Mouse (Mus musculus) embryonic facial prominence, embryonic 13.5 days (tissue): Measurements from ENCODE around the gene Tnip2. TPM values are rescaled to one million over a fixed set of nuclear protein-coding genes. Genes with fewer than 3 reads are reported as not detected.

ENCODE experiments used
- ATAC-seq: fragments of 200-750 bp; cut with Nextera tagmentation; 2 replicates; pipeline ENCODE4 v1.8.0; 2017; ENCODE audit warnings: low read depth; ENCODE audit not compliant: insufficient number of reproducible peaks, insufficient read depth, low FRiP score, low TSS enrichment
- H3K27ac ChIP-seq: fragments of 300-500 bp; sonication (generic); 2 replicates; pipeline ENCODE4 v1.5.1; 2015; ENCODE audit warnings: moderate library complexity, mild to moderate bottlenecking, inconsistent platforms
- H3K27me3 ChIP-seq: fragments of 300-500 bp; sonication (generic); 2 replicates; pipeline ENCODE4 v1.6.1; 2015; ENCODE audit warnings: mild to moderate bottlenecking, inconsistent platforms
- H3K36me3 ChIP-seq: fragments of 300-500 bp; sonication (generic); 2 replicates; pipeline ENCODE4 v1.6.1; 2015; ENCODE audit warnings: mild to moderate bottlenecking, inconsistent platforms
- H3K4me1 ChIP-seq: fragments of 300-500 bp; sonication (generic); 2 replicates; pipeline ENCODE4 v1.6.1; 2015; ENCODE audit warnings: inconsistent platforms
- H3K4me2 ChIP-seq: fragments of 300-500 bp; sonication (generic); 2 replicates; pipeline ENCODE4 v1.6.1; 2015; ENCODE audit warnings: moderate library complexity, mild to moderate bottlenecking, inconsistent platforms
- H3K4me3 ChIP-seq: fragments of 300-500 bp; sonication (generic); 2 replicates; pipeline ENCODE4 v1.5.1; 2015; ENCODE audit warnings: mild to moderate bottlenecking, inconsistent platforms
- H3K9ac ChIP-seq: fragments of 300-500 bp; sonication (generic); 2 replicates; pipeline ENCODE4 v1.6.1; 2015; ENCODE audit warnings: mild to moderate bottlenecking, inconsistent platforms
- H3K9me3 ChIP-seq: fragments of 300-500 bp; sonication (generic); 2 replicates; pipeline ENCODE4 v1.6.1; 2016; ENCODE audit warnings: inconsistent platforms
- WGBS: fragments of 180-500 bp; shearing (Covaris S2); methylation state at CpG from one replicate; pipeline ENCODE4 v1.1.7; 2015; ENCODE audit warnings: mixed read lengths; 5-methylcytosine and 5-hydroxymethylcytosine counted together
- polyA plus RNA-seq: library from polyadenylated mRNA; unstranded; fragments of >200 nt; fragmentation: Nextera tagmentation; extraction: Ambion mirVana; gene quantifications from 2 replicates; pipeline ENCODE4 v1.2.1, GENCODE M21; 2015

The Tnip2 gene
- polyA plus RNA-seq, 1 experiment from 2014 or later: 25.2 TPM

DNA sequence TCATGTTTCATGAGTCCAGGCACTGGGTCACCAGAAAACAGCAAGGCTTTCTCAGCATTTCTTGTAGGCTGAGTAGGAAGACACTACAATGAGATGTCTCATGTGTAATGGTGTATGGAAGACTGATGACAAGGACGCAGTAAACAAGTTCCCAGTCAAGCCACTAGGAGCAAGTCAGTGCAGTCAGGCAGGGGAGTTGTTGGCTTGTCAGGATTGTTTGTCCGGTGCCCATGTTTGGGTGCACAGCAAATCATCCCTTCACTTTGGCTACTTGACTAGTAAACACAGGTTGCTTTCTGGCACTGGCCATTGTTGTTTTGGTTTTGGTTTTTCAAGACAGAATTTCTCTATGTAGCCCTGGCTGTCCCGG, 24.4 kb downstream of the Tnip2 start:
- no peak for ATAC-seq
- H3K9me3 ChIP-seq: no peaks in the 10 kb centered on the region
- WGBS: 88% methylated on average over 3 of the region's 3 CpGs
- H3K4me1 ChIP-seq: peaks cover 4% of the 10 kb centered on the region; the same call in 1 of the 2 replicates
- H3K4me3 ChIP-seq: no peak overlapping the region
- H3K27me3 ChIP-seq: no peaks in the 10 kb centered on the region
- H3K9ac ChIP-seq: no peak overlapping the region
- no peak overlapping the region for H3K4me2 ChIP-seq
- H3K27ac ChIP-seq: no peak overlapping the region; the same call in 1 of the 2 replicates
- H3K36me3 ChIP-seq: peaks cover 31% of the 10 kb centered on the region

DNA sequence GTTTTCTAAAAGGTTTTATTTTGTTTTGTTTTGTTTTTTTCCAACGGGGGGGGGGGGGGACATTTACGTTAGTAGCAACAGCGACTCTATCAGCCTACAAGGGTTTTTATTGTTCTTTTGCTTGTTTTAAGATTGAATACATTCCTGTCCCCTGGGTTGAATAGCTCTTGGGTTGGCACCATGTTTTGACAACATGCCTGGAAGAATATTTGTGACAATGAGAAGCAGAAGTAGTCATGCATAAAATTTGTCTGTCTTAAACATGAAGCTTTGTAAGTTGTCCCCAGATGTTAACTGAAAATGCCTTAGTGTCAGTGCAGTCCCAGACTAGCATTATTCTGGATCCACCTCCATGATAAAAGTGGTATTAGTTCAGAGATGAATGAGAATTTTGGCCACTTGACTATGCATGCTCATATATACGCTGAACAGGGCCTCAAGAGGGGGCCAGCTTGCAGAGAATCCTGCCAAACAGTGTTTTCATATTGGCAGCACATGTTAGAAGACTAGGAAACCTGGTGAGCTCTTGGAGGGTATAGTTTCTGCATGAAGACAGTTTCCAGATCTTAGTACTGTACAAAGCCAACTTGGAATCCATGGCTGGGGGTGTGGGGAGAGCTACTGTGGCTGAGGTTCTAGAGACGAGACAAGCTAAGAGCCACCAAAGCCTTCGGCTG, 24.9 kb downstream of the Tnip2 start:
- peaks cover 4% of the 10 kb centered on the region; the same call in 1 of the 2 replicates for H3K4me1 ChIP-seq
- no peak for ATAC-seq
- no peak overlapping the region; the same call in 1 of the 2 replicates for H3K27ac ChIP-seq
- H3K9me3 ChIP-seq: no peaks in the 10 kb centered on the region
- H3K4me3 ChIP-seq: no peak overlapping the region
- no peaks in the 10 kb centered on the region for H3K27me3 ChIP-seq
- peaks cover 36% of the 10 kb centered on the region for H3K36me3 ChIP-seq
- WGBS: 59% methylated on average over 6 of the region's 6 CpGs
- H3K4me2 ChIP-seq: no peak overlapping the region
- H3K9ac ChIP-seq: no peak overlapping the region

GRCm38 (mm10) chr5:34487320-34488090, 26.3 kb downstream of the Tnip2 start:
- H3K4me1 ChIP-seq: peaks cover 4% of the 10 kb centered on the region; the same call in 1 of the 2 replicates
- H3K4me3 ChIP-seq: no peak overlapping the region
- no peaks in the 10 kb centered on the region for H3K9me3 ChIP-seq
- H3K4me2 ChIP-seq: no peak overlapping the region
- no peak overlapping the region for H3K9ac ChIP-seq
- no peak for ATAC-seq
- peaks cover 50% of the 10 kb centered on the region for H3K36me3 ChIP-seq
- H3K27ac ChIP-seq: no peak overlapping the region
- no peaks in the 10 kb centered on the region for H3K27me3 ChIP-seq
- WGBS: 80% methylated on average over 6 of the region's 6 CpGs

DNA sequence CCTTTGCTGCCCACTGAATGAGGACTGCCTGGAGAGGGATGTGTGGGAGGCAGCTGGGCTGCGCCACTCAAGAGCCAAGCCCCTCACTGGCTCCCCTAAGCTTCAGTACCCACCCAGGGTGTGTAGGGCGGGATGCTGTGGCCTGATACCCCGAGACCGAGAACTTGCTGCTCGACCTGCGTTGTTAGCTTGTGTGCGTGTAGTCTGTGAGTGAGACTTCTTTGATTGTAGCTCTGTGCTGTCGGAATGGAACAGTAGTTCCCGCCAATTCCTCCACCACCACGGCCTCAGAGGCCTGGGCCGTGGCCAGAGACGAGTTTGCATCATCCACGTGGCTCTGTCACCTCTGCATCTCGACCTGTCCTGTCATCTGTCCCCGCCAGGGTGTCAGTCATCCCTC, 28.1 kb downstream of the Tnip2 start:
- no peak overlapping the region for H3K9ac ChIP-seq
- no peak for ATAC-seq
- no peak overlapping the region for H3K4me3 ChIP-seq
- H3K36me3 ChIP-seq: peaks cover 66% of the 10 kb centered on the region
- no peaks in the 10 kb centered on the region for H3K27me3 ChIP-seq
- no peak overlapping the region for H3K27ac ChIP-seq
- no peak overlapping the region for H3K4me2 ChIP-seq
- 96% methylated on average over 15 of the region's 15 CpGs for WGBS
- no peaks in the 10 kb centered on the region for H3K9me3 ChIP-seq
- peaks cover 4% of the 10 kb centered on the region; the same call in 1 of the 2 replicates for H3K4me1 ChIP-seq

DNA sequence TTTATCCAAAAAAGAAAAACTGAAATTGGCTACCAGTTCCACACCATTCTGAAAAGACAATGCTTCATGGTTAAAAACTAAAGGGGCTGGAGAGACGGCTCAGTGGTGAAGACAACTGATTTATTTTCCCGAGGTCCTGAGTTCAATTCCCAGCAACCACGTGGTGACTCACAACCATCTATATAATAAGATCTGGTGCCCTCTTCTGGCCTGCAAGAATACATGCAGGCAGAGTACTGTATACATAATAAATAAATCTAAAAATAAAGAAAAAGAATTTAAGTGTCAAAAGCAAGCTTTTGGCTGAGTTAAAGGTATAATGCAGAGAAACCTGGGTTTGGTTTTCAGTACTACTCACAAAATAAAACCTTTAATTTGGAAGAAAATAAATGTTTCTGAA, 32.9 kb downstream of the Tnip2 start:
- 80% methylated on average over 3 of the region's 3 CpGs for WGBS
- Histone ChIP-seq H3K9me3 (no peaks in the 10 kb centered on the region), H3K27me3 (no peaks in the 10 kb centered on the region), H3K4me2 (no peak overlapping the region), H3K27ac (no peak overlapping the region), H3K4me1 (no peaks in the 10 kb centered on the region), H3K4me3 (no peak overlapping the region), H3K9ac (no peak overlapping the region), H3K36me3 (peaks cover 94% of the 10 kb centered on the region)
- ATAC-seq: no peak

- Histone ChIP-seq H3K4me2 (no peak overlapping the region), H3K9ac (no peak overlapping the region), H3K4me1 (no peaks in the 10 kb centered on the region), H3K4me3 (no peak overlapping the region), H3K27ac (no peak overlapping the region), H3K36me3 (peaks cover 67% of the 10 kb centered on the region), H3K9me3 (no peaks in the 10 kb centered on the region), H3K27me3 (no peaks in the 10 kb centered on the region)
- ATAC-seq: no peak
- WGBS: 98% methylated on average over 2 of the region's 2 CpGs
Measured at GRCm38 (mm10) chr5:34468039-34468775, 45.6 kb downstream of the Tnip2 start.

DNA sequence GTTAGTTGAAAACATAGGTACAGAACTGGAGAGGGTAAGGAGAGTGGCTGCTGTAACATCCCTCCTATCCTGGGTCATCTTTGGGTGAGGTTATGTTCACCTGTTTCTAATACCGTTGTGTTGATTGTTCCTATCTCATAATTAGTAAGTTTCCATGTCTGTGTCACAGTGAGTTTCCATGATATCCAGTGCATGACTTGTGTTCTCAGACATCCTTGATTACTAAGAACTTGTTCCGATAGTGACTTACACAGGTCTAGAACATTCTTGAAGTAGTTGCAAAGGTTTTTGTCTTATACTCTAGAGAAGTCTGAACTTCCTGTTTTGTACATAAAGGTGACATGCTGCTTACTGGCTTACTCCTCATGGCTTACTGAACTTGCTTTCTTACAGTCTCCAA, 47.1 kb downstream of the Tnip2 start:
- Histone ChIP-seq H3K9ac (no peak overlapping the region), H3K36me3 (peaks cover 77% of the 10 kb centered on the region), H3K9me3 (no peaks in the 10 kb centered on the region), H3K4me3 (no peak overlapping the region), H3K4me2 (no peak overlapping the region), H3K4me1 (no peaks in the 10 kb centered on the region), H3K27ac (no peak overlapping the region), H3K27me3 (no peaks in the 10 kb centered on the region)
- WGBS: 94% methylated on average over 2 of the region's 2 CpGs
- ATAC-seq: no peak

DNA sequence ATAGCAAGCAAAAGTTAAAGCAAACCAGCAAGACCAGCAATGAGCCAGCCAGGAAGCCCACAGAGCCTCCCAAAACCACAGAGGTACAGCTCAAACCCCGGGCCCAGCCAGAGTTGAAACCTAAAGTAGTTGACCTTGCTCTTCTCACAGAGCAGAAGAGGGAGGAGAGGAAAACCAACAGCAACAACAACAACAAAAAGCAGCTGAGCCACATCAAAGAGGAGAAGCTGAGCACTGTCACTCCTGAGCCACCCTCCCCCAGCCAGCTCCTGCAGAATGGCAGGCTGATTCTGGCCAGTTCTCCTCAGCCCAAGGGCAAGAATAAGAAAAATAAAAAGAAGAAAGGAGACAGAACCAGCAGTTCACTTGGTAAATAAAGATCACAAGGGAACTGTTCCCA, 47.7 kb downstream of the Tnip2 start:
- H3K36me3 ChIP-seq: peaks cover 83% of the 10 kb centered on the region
- H3K4me3 ChIP-seq: no peak overlapping the region
- H3K9me3 ChIP-seq: no peaks in the 10 kb centered on the region
- WGBS: 78% methylated on average over 1 of the region's 1 CpGs
- no peaks in the 10 kb centered on the region for H3K4me1 ChIP-seq
- ATAC-seq: no peak
- no peaks in the 10 kb centered on the region for H3K27me3 ChIP-seq
- H3K9ac ChIP-seq: no peak overlapping the region
- H3K4me2 ChIP-seq: no peak overlapping the region
- no peak overlapping the region; the same call in 1 of the 2 replicates for H3K27ac ChIP-seq

DNA sequence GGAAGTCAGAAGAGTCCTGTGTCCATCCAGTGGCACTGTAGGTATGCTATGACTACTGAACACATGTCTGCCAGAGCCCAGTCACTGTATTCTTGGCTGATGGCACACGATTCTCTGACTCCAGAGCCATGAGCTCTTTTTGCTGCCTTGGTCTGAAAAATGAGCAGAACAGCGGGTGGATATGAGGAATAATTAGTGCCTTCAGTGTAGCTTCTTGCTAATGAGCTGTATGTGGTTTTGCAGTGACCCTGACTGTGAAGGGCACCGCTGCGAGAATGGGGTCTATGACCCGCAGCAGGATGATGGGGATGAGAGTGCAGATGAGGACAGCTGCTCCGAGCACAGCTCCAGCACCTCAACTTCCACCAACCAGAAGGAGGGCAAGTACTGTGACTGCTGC, 52.0 kb downstream of the Tnip2 start:
- no peaks in the 10 kb centered on the region for H3K9me3 ChIP-seq
- no peak overlapping the region for H3K9ac ChIP-seq
- no peak for ATAC-seq
- H3K4me2 ChIP-seq: no peak overlapping the region
- peaks cover 93% of the 10 kb centered on the region for H3K36me3 ChIP-seq
- no peaks in the 10 kb centered on the region for H3K4me1 ChIP-seq
- H3K27ac ChIP-seq: no peak overlapping the region
- 93% methylated on average over 6 of the region's 6 CpGs for WGBS
- no peaks in the 10 kb centered on the region for H3K27me3 ChIP-seq
- H3K4me3 ChIP-seq: no peak overlapping the region

GRCm38 (mm10) chr5:34461294-34461693, 52.5 kb downstream of the Tnip2 start:
- H3K4me2 ChIP-seq: no peak overlapping the region
- H3K4me3 ChIP-seq: no peak overlapping the region
- WGBS: 90% methylated on average over 4 of the region's 4 CpGs
- no peak for ATAC-seq
- no peaks in the 10 kb centered on the region for H3K9me3 ChIP-seq
- no peak overlapping the region for H3K27ac ChIP-seq
- H3K36me3 ChIP-seq: peaks cover 91% of the 10 kb centered on the region
- H3K4me1 ChIP-seq: no peaks in the 10 kb centered on the region
- no peaks in the 10 kb centered on the region for H3K27me3 ChIP-seq
- H3K9ac ChIP-seq: no peak overlapping the region

- peaks cover 79% of the 10 kb centered on the region for H3K36me3 ChIP-seq
Measured at GRCm38 (mm10) chr5:34458994-34459393, 54.8 kb downstream of the Tnip2 start.

More at GRCm38 (mm10) chr5:34458994-34459393, 54.8 kb downstream of the Tnip2 start:
- Histone ChIP-seq H3K27me3 (no peaks in the 10 kb centered on the region), H3K4me3 (no peak overlapping the region), H3K4me1 (no peaks in the 10 kb centered on the region), H3K4me2 (no peak overlapping the region), H3K27ac (no peak overlapping the region), H3K9me3 (no peaks in the 10 kb centered on the region), H3K9ac (no peak overlapping the region)
- WGBS: 94% methylated on average over 1 of the region's 1 CpGs
- ATAC-seq: no peak
